Mouse (Mus musculus): ENCODE results near the gene Fbxw8. TPM values are rescaled to one million over a fixed set of nuclear protein-coding genes. Genes with fewer than 3 reads are reported as not detected.

The Fbxw8 gene
- polyA plus RNA-seq, 1 experiment from 2014 or later = 16.8 TPM

DNA sequence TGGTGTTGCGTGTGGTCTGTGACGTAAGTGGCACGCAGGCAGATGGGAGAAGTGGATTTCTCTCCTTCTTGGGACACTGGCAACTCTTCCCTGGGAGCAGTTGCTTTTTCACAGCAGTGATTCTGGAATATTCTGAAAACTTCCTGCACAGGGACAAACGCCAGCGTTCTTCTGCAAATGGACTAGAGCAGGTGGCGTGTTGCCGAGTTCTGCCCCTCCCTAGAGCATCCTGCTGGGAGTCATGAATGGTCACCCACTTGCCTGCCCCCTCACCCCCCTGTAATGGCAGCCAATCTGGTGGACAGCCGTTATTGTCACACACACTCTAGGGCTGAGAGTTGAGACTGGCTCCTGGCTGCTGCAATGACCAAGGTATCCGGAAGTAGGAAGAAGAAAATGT is 95.6 kb downstream of the Fbxw8 start:
- ATAC-seq (replicated peaks; ENCODE audit: insufficient number of reproducible peaks, low FRiP score, low TSS enrichment) = no peak
- H3K4me1 ChIP-seq (ENCODE audit: control insufficient read depth, insufficient read depth, low read length) = peaks cover 24% of the 10 kb centered on the region
- H3K36me3 ChIP-seq (ENCODE audit: control insufficient read depth, insufficient read depth, low read length) = no peaks in the 10 kb centered on the region
- H3K9me3 ChIP-seq (replicated peaks; ENCODE audit: control insufficient read depth, low read length) = no peaks in the 10 kb centered on the region
- H3K9ac ChIP-seq (ENCODE audit: low read depth, low read length) = no peak overlapping the region
- no peak overlapping the region for H3K4me2 ChIP-seq
- no peaks in the 10 kb centered on the region for H3K27me3 ChIP-seq (ENCODE audit: control insufficient read depth, insufficient read depth, low read length)
- no peak overlapping the region for H3K27ac ChIP-seq (ENCODE audit: low read depth, low read length)
- H3K4me3 ChIP-seq (ENCODE audit: low read depth, low read length) = no peak overlapping the region
- WGBS (ENCODE audit: insufficient replicate concordance) = 91% methylated on average over 9 of the region's 9 CpGs

DNA sequence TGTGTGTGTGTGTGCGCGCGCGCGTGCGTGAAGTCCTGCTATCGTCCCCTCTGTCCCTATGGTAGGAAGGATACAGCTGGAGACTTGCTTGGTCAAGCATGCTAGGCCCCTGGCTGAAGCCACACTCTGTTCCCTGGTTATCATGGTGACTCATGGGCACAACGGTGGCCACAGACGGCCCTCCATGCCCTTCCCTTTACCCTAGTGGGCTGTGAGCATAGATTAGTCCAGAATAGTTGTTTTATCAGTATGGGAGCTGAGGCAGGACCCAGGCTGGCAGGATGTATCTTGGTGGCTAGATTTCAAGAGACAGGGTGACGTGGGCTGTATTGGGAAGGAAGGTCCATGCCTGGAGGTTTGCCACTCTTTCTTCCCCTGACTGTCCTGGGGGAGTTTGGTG is 96.4 kb downstream of the Fbxw8 start:
- 68% methylated on average over 10 of the region's 10 CpGs for WGBS (ENCODE audit: insufficient replicate concordance)
- no peaks in the 10 kb centered on the region for H3K27me3 ChIP-seq (ENCODE audit: control insufficient read depth, insufficient read depth, low read length)
- no peak overlapping the region for H3K9ac ChIP-seq (ENCODE audit: low read depth, low read length)
- no peak for ATAC-seq (replicated peaks; ENCODE audit: insufficient number of reproducible peaks, low FRiP score, low TSS enrichment)
- H3K9me3 ChIP-seq (replicated peaks; ENCODE audit: control insufficient read depth, low read length) = no peaks in the 10 kb centered on the region
- no peak overlapping the region for H3K27ac ChIP-seq (ENCODE audit: low read depth, low read length)
- H3K4me2 ChIP-seq = no peak overlapping the region
- no peaks in the 10 kb centered on the region for H3K36me3 ChIP-seq (ENCODE audit: control insufficient read depth, insufficient read depth, low read length)
- peaks cover 24% of the 10 kb centered on the region for H3K4me1 ChIP-seq (ENCODE audit: control insufficient read depth, insufficient read depth, low read length)
- no peak overlapping the region for H3K4me3 ChIP-seq (ENCODE audit: low read depth, low read length)

DNA sequence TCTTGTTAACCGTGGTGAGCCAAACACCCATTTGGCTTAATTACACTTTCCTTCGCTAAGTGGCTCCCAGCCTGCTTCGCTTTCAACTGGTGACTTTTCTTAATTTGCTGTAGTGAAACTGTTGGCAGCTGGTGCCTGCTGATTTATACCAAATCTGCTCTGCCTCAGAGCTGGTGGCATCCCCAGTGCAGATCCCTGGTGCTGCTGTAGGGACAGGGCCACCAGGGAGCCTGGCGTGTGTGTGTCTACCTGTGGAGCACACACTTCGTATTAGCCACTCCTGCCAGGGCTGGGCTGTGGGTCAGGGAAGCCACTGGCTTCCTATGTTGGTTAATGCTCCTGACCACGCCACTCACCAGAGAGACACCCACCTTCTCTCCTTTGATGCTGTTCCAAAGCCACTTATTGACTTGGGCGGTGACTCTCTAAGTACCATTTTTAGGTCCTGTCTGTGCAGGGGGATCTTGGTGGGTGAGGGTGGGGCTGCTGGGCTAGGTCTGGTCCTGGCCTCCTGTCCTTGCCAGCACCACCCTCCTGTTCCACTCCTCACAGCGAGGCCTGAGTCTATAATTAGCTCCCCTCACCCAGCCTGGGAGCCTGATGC is 97.7 kb downstream of the Fbxw8 start:
- Histone ChIP-seq H3K9me3 (replicated peaks; ENCODE audit: control insufficient read depth, low read length) (no peaks in the 10 kb centered on the region), H3K27me3 (ENCODE audit: control insufficient read depth, insufficient read depth, low read length) (no peaks in the 10 kb centered on the region), H3K4me3 (ENCODE audit: low read depth, low read length) (no peak overlapping the region), H3K4me1 (ENCODE audit: control insufficient read depth, insufficient read depth, low read length) (peaks cover 21% of the 10 kb centered on the region), H3K27ac (ENCODE audit: low read depth, low read length) (peak overlapping the region; percentile 70; the same call in 1 of the 2 replicates), H3K9ac (ENCODE audit: low read depth, low read length) (no peak overlapping the region), H3K36me3 (ENCODE audit: control insufficient read depth, insufficient read depth, low read length) (no peaks in the 10 kb centered on the region), H3K4me2 (no peak overlapping the region)
- WGBS (ENCODE audit: insufficient replicate concordance) = 32% methylated on average over 8 of the region's 8 CpGs
- peak; percentile 29; the same call in 1 of the 2 replicates for ATAC-seq (replicated peaks; ENCODE audit: insufficient number of reproducible peaks, low FRiP score, low TSS enrichment)

DNA sequence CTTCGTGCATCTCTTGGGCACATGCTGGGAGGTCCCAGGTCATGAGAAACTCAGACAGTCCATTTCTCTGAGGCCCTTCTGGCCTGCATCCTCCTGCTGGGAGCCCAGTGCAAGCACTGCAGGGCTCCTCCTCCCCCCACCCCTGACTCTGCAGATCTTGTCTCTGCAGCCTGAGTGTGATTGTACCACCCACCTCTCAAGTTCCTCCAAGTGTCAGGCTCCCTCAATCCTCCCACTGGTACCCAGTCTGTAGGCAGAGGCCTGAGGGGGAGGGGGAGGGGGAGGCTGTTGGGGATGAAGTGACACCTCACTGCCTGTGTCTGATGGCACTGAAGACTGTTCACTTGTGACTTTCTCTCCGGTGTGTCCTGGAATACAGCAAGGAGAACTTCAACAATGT is 102.1 kb downstream of the Fbxw8 start:
- Histone ChIP-seq H3K4me3 (ENCODE audit: low read depth, low read length) (no peak overlapping the region), H3K4me1 (ENCODE audit: control insufficient read depth, insufficient read depth, low read length) (peaks cover 11% of the 10 kb centered on the region), H3K9me3 (replicated peaks; ENCODE audit: control insufficient read depth, low read length) (no peaks in the 10 kb centered on the region), H3K36me3 (ENCODE audit: control insufficient read depth, insufficient read depth, low read length) (no peaks in the 10 kb centered on the region), H3K9ac (ENCODE audit: low read depth, low read length) (no peak overlapping the region), H3K27me3 (ENCODE audit: control insufficient read depth, insufficient read depth, low read length) (no peaks in the 10 kb centered on the region), H3K27ac (ENCODE audit: low read depth, low read length) (no peak overlapping the region), H3K4me2 (no peak overlapping the region)
- 81% methylated on average over 2 of the region's 2 CpGs for WGBS (ENCODE audit: insufficient replicate concordance)
- ATAC-seq (replicated peaks; ENCODE audit: insufficient number of reproducible peaks, low FRiP score, low TSS enrichment) = no peak

DNA sequence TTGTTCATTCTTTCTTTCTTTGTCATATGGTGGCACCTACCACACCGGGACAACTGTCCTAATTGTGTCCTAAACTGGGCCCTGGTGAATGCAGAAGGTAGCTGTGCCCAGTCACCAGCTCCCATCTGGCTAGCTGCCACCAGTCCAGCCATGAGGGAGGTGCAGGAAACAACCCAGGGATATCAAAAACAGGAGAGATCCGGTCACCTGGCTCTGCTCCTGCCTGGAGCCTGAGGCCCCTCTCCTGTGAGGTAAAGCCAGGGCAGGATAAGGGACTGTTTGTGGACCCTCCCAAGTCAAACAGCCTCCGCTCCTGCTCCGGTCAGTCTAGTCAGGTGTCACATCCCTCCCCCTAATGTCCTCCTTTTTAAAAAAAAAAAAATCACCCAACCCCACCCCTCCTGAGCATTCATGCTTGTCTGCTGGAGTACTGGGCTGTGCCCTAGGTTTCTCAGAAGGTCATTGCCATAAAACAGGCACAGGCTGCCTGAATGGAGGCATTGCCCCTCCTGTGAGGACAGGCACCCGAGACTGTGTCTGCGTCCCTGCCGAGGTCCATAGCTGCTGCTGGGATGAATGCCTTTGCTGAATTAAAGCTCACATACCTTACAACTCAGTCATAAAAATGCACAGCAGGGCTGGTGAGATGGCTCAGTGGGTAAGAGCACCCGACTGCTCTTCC is 103.1 kb downstream of the Fbxw8 start:
- Histone ChIP-seq H3K4me3 (ENCODE audit: low read depth, low read length) (no peak overlapping the region), H3K27me3 (ENCODE audit: control insufficient read depth, insufficient read depth, low read length) (no peaks in the 10 kb centered on the region), H3K9me3 (replicated peaks; ENCODE audit: control insufficient read depth, low read length) (no peaks in the 10 kb centered on the region), H3K9ac (ENCODE audit: low read depth, low read length) (no peak overlapping the region), H3K4me2 (no peak overlapping the region), H3K4me1 (ENCODE audit: control insufficient read depth, insufficient read depth, low read length) (peaks cover 6% of the 10 kb centered on the region; the same call in 1 of the 2 replicates), H3K36me3 (ENCODE audit: control insufficient read depth, insufficient read depth, low read length) (no peaks in the 10 kb centered on the region), H3K27ac (ENCODE audit: low read depth, low read length) (no peak overlapping the region)
- WGBS (ENCODE audit: insufficient replicate concordance) = 77% methylated on average over 8 of the region's 8 CpGs
- ATAC-seq (replicated peaks; ENCODE audit: insufficient number of reproducible peaks, low FRiP score, low TSS enrichment) = no peak

DNA sequence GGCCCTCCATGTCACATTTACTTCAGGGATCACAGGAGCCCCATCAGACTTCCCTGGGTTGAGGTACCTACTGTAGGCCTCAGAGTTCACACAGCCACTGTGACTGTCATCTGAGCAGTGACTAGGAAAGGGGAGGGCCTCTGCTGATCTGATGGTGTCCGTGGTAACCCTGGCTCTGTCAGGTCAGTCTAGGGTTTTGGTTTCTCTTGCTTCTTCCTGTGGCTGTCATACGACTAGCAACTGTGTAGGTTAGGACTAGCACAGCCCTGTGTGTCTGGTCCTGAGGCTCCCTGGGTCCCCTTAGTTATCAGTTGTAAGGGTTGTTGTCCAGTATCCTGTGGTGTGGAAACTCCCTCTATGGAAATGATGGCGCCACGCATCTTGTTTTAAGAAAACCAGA is 104.5 kb downstream of the Fbxw8 start:
- no peak overlapping the region for H3K9ac ChIP-seq (ENCODE audit: low read depth, low read length)
- no peak overlapping the region for H3K4me3 ChIP-seq (ENCODE audit: low read depth, low read length)
- WGBS (ENCODE audit: insufficient replicate concordance) = 68% methylated on average over 4 of the region's 4 CpGs
- ATAC-seq (replicated peaks; ENCODE audit: insufficient number of reproducible peaks, low FRiP score, low TSS enrichment) = no peak
- no peaks in the 10 kb centered on the region for H3K27me3 ChIP-seq (ENCODE audit: control insufficient read depth, insufficient read depth, low read length)
- H3K9me3 ChIP-seq (replicated peaks; ENCODE audit: control insufficient read depth, low read length) = no peaks in the 10 kb centered on the region
- H3K36me3 ChIP-seq (ENCODE audit: control insufficient read depth, insufficient read depth, low read length) = no peaks in the 10 kb centered on the region
- H3K4me2 ChIP-seq = no peak overlapping the region
- H3K4me1 ChIP-seq (ENCODE audit: control insufficient read depth, insufficient read depth, low read length) = 0 out of 2 replicates have a peak, but pooled peaks cover 3% of the 10 kb centered on the region
- H3K27ac ChIP-seq (ENCODE audit: low read depth, low read length) = no peak overlapping the region

DNA sequence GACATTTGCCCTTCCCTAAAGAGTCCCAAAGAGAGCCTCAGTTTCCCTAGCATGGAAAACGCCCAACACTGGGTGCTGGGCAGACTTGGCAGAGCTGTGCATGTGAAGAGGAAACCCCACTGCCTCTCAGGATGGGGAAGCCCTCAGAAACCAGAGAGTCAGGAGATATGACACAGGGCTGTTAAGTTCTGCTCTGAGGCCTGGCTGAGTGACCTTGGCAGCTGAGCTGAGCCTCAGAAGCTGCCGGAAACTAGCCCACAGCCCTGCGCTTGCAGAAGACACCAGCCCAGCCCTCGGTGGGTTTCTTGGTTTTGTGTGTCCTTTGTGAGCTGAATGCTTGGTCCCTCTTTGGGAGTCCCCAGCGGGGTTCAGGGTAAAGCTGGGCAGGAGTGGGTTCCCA is 106.3 kb downstream of the Fbxw8 start:
- 79% methylated on average over 5 of the region's 5 CpGs for WGBS (ENCODE audit: insufficient replicate concordance)
- H3K4me3 ChIP-seq (ENCODE audit: low read depth, low read length) = no peak overlapping the region
- no peak overlapping the region for H3K9ac ChIP-seq (ENCODE audit: low read depth, low read length)
- H3K4me2 ChIP-seq = no peak overlapping the region
- ATAC-seq (replicated peaks; ENCODE audit: insufficient number of reproducible peaks, low FRiP score, low TSS enrichment) = no peak
- H3K4me1 ChIP-seq (ENCODE audit: control insufficient read depth, insufficient read depth, low read length) = no peaks in the 10 kb centered on the region
- no peak overlapping the region for H3K27ac ChIP-seq (ENCODE audit: low read depth, low read length)
- no peaks in the 10 kb centered on the region for H3K9me3 ChIP-seq (replicated peaks; ENCODE audit: control insufficient read depth, low read length)
- no peaks in the 10 kb centered on the region for H3K36me3 ChIP-seq (ENCODE audit: control insufficient read depth, insufficient read depth, low read length)
- no peaks in the 10 kb centered on the region for H3K27me3 ChIP-seq (ENCODE audit: control insufficient read depth, insufficient read depth, low read length)

DNA sequence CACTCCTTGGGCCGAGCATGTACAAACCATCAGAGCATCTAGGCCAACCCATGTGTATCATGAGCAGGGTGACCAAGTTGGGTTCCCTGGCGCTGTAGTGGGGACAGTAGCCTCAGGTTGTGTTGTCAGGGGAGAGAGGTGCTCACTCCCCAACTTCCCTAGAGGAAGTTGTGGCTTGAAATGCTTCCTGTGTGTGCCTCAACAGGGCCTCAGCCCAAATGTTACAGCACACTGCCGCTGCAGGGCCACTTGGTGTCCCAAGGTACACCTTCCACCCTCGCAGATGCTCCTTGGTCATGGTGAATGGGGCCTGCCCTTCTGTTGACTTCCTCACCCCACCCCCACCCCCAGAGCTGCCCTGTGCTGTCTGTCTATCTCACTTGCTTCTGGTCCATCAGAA is 106.9 kb downstream of the Fbxw8 start:
- Histone ChIP-seq H3K27me3 (ENCODE audit: control insufficient read depth, insufficient read depth, low read length) (no peaks in the 10 kb centered on the region), H3K27ac (ENCODE audit: low read depth, low read length) (no peak overlapping the region), H3K36me3 (ENCODE audit: control insufficient read depth, insufficient read depth, low read length) (no peaks in the 10 kb centered on the region), H3K4me2 (no peak overlapping the region), H3K4me1 (ENCODE audit: control insufficient read depth, insufficient read depth, low read length) (no peaks in the 10 kb centered on the region), H3K9me3 (replicated peaks; ENCODE audit: control insufficient read depth, low read length) (no peaks in the 10 kb centered on the region), H3K9ac (ENCODE audit: low read depth, low read length) (no peak overlapping the region), H3K4me3 (ENCODE audit: low read depth, low read length) (no peak overlapping the region)
- no peak for ATAC-seq (replicated peaks; ENCODE audit: insufficient number of reproducible peaks, low FRiP score, low TSS enrichment)
- 70% methylated on average over 4 of the region's 4 CpGs for WGBS (ENCODE audit: insufficient replicate concordance)
